Mouse (Mus musculus) bone marrow macrophage, adult 2 months (primary cell): ENCODE measurements around the gene Rasl11b. TPM values are rescaled to one million over a fixed set of nuclear protein-coding genes. Genes with fewer than 3 reads are reported as not detected.

Source experiments
- H3K27ac ChIP-seq: 2 replicates; pipeline ENCODE4 v1.5.1; 2012; ENCODE audit warnings: low read depth, low read length; ENCODE audit not compliant: insufficient read depth
- H3K4me1 ChIP-seq: 2 replicates; pipeline ENCODE4 v1.6.1; 2012; ENCODE audit warnings: low read length; ENCODE audit not compliant: control insufficient read depth, insufficient read depth
- H3K4me3 ChIP-seq: 2 replicates; pipeline ENCODE4 v1.5.1; 2012; ENCODE audit warnings: mild to moderate bottlenecking, low read length, moderate library complexity; ENCODE audit not compliant: insufficient read depth
- CTCF ChIP-seq: IDR thresholded peaks from 2 replicates; pipeline ENCODE4 v1.5.1; 2012; ENCODE audit warnings: low read depth, mild to moderate bottlenecking, low read length, moderate library complexity
- POLR2A ChIP-seq: IDR thresholded peaks from 2 replicates; pipeline ENCODE4 v1.6.1; 2012; ENCODE audit warnings: mild to moderate bottlenecking, low read depth, low read length, borderline replicate concordance
- polyA plus RNA-seq: library from polyadenylated mRNA; stranded (reverse); fragments of >200 nt; gene quantifications from 2 replicates; pipeline ENCODE4 v1.2.4, GENCODE M21; 2012; ENCODE audit not compliant: missing spikeins, insufficient read depth, insufficient read length

Gene Rasl11b
- polyA plus RNA-seq, 1 experiment: not detected

GRCm38 (mm10) chr5:74183118-74183517, 12.0 kb upstream of the Rasl11b start:
- H3K27ac ChIP-seq: no peak overlapping the region
- H3K4me3 ChIP-seq: no peak overlapping the region
- H3K4me1 ChIP-seq: no peaks in the 10 kb centered on the region
- TF ChIP-seq CTCF: no peak
- no peak for TF ChIP-seq POLR2A

GRCm38 (mm10) chr5:74184607-74185006, 10.5 kb upstream of the Rasl11b start:
- no peak for TF ChIP-seq CTCF
- no peak for TF ChIP-seq POLR2A
- H3K27ac ChIP-seq: no peak overlapping the region
- H3K4me1 ChIP-seq: no peaks in the 10 kb centered on the region

GRCm38 (mm10) chr5:74188076-74188475, 7.0 kb upstream of the Rasl11b start:
- H3K4me3 ChIP-seq: no peak overlapping the region
- no peaks in the 10 kb centered on the region for H3K4me1 ChIP-seq
- TF ChIP-seq POLR2A (no peak), CTCF (no peak)
- H3K27ac ChIP-seq: no peak overlapping the region

More at GRCm38 (mm10) chr5:74184607-74185006, 10.5 kb upstream of the Rasl11b start:
- H3K4me3 ChIP-seq: no peak overlapping the region

- Histone ChIP-seq H3K4me1 (no peaks in the 10 kb centered on the region), H3K27ac (no peak overlapping the region), H3K4me3 (no peak overlapping the region)
- no peak for TF ChIP-seq POLR2A
- TF ChIP-seq CTCF: no peak
Observed at GRCm38 (mm10) chr5:74188886-74189285, 6.2 kb upstream of the Rasl11b start.

- Histone ChIP-seq H3K4me3 (no peak overlapping the region), H3K27ac (no peak overlapping the region), H3K4me1 (no peaks in the 10 kb centered on the region; the same call in 1 of the 2 replicates)
- TF ChIP-seq POLR2A (no peak), CTCF (no peak)
Observed at GRCm38 (mm10) chr5:74189484-74190160, 5.5 kb upstream of the Rasl11b start.

- Histone ChIP-seq H3K4me1 (no peaks in the 10 kb centered on the region; the same call in 1 of the 2 replicates), H3K27ac (no peak overlapping the region), H3K4me3 (no peak overlapping the region)
- TF ChIP-seq CTCF: no peak
- no peak for TF ChIP-seq POLR2A
Observed at GRCm38 (mm10) chr5:74190161-74190491, 5.0 kb upstream of the Rasl11b start.

GRCm38 (mm10) chr5:74190911-74191310, 4.2 kb upstream of the Rasl11b start:
- Histone ChIP-seq H3K4me1 (no peaks in the 10 kb centered on the region; the same call in 1 of the 2 replicates), H3K27ac (no peak overlapping the region), H3K4me3 (no peak overlapping the region)
- TF ChIP-seq POLR2A (no peak), CTCF (no peak)

GRCm38 (mm10) chr5:74193008-74193407, 2.1 kb upstream of the Rasl11b start:
- no peak for TF ChIP-seq POLR2A
- no peak for TF ChIP-seq CTCF
- Histone ChIP-seq H3K4me3 (no peak overlapping the region), H3K4me1 (no peaks in the 10 kb centered on the region; the same call in 1 of the 2 replicates), H3K27ac (no peak overlapping the region)

GRCm38 (mm10) chr5:74193626-74194025, 1.5 kb upstream of the Rasl11b start:
- H3K27ac ChIP-seq: no peak overlapping the region
- no peaks in the 10 kb centered on the region; the same call in 1 of the 2 replicates for H3K4me1 ChIP-seq
- H3K4me3 ChIP-seq: no peak overlapping the region
- TF ChIP-seq POLR2A (no peak), CTCF (no peak)

GRCm38 (mm10) chr5:74194027-74194840, 852 bp upstream of the Rasl11b start:
- TF ChIP-seq POLR2A (no peak), CTCF (no peak)
- H3K27ac ChIP-seq: no peak overlapping the region
- H3K4me1 ChIP-seq: no peaks in the 10 kb centered on the region; the same call in 1 of the 2 replicates
- H3K4me3 ChIP-seq: peak overlapping the region; percentile 94
